Mouse (Mus musculus) heart, postnatal 0 days (tissue): ENCODE results near the gene Brd3os.

Source experiments
- CTCF ChIP-seq: IDR thresholded peaks from 2 replicates; pipeline ENCODE4 v1.5.1; 2016; ENCODE audit warnings: antibody characterized with exemption, control low read depth, low read depth
- EP300 ChIP-seq: IDR thresholded peaks from 2 replicates; pipeline ENCODE4 v1.6.1; 2016; ENCODE audit warnings: antibody characterized with exemption, low read depth

DNA sequence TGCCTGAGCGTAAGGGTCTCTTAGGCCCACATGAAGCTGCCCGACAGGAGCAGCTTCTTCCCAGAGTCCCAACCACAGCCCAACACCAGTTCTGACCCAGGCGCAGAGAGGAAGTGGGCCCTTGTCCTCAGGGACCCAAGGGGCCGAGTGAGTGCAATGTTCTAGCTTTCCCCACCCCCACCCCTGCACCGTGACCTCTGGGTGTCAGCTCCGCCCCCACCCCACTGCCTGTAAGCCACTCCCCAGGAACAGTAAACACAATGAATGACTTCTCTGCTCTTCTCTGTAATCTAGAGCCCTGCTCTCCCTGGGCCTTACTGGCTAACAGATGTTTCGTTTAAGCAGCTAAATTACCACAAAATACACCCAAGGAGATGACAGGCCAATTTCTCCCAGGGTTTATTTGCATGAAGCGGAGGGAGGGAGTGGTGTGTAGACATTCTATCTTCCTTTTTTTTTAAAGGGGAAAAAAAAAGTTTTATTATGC is 30.4 kb upstream of the Brd3os start:
- TF ChIP-seq CTCF, result no peak
- no peak for TF ChIP-seq EP300
